Mouse (Mus musculus): ENCODE measurements around the gene Ulk2.
A peak's percentile ranks its signal among the peaks of the same experiment; 100 is the strongest.
"Not testable (repeated sequence)": the region's sequence is repeated elsewhere in the genome, so short reads cannot be mapped to it uniquely, and the experiment has no call there.

Ulk2 gene

DNA sequence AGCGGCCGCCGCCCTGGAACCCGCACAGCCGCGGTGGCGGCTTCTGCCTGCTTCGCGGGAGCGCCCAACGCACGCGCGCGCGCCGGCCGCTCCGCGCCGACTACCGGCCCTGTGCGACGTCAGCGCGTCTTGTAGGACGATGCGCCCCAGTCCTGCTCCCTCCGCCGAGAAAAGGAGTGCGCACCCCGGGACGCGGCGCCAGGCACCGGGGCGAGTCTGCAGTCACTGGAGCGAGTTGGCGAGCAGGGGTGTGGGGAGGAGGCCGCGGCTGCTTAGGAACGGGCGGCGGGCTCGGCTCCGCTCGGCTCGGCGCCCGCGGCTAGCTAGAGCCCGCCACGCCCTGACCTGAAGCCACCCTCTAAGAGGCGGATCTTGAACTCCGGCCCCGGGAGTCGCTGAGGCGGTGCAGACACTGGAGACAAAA lies at the start of gene Ulk2:
Gene Ulk2, minus strand, starts transcription at position 86 of the 424 bp plus-strand sequence.
- DNase-seq, result peak; percentile 91

- peak; percentile 8 for DNase-seq
These were observed 27.3 kb upstream of the Ulk2 start for GRCm38 (mm10) chr11:61882183-61882582.

- no peak for DNase-seq
These were observed 25.0 kb upstream of the Ulk2 start for GRCm38 (mm10) chr11:61879921-61880320.

- no peak for DNase-seq
These were observed 17.0 kb upstream of the Ulk2 start for GRCm38 (mm10) chr11:61871881-61872280.

DNA sequence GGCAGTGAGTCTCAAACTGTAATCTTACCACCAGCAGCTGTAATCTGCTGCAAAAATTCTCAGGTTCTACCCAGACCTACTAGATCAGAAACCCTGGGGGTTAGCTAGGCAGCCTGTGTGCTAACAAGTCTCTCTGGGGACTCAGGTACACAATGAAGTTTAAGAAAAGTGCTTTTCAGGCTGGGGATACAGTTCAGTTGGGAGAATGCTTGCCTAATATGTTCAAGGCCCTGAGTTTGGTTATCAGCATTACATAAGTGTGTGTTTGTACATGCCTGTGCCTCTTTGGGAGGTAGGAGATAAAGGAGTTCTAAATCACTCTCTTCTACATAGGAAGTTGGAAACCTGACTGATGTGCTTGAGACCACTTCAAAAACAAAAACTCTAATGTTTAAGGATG lies 12.0 kb upstream of the Ulk2 start:
- no peak for DNase-seq

GRCm38 (mm10) chr11:61861781-61862547 lies 7.1 kb upstream of the Ulk2 start:
- no peak for DNase-seq

GRCm38 (mm10) chr11:61859316-61859715 lies 4.4 kb upstream of the Ulk2 start:
- DNase-seq, result no peak

DNA sequence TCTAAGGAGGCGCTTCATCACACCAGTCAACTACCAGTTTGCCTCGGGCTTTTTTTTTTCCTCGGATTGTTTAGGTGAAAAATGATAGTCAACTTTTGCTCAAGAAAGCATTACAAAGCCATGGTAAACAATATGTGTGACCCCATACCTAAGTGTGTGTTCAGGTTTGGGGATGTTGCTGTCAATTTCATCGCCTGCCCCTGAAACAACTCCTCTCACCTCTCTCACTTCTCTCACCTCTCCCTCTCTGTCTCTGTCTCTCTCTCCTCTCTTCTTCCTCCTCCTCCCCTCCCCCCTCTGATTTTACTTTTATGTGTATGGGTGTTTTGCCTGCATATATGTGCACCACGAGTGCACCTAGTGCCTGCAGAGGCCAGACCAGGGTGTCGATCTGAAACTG lies 666 bp upstream of the Ulk2 start:
- no peak for DNase-seq

DNA sequence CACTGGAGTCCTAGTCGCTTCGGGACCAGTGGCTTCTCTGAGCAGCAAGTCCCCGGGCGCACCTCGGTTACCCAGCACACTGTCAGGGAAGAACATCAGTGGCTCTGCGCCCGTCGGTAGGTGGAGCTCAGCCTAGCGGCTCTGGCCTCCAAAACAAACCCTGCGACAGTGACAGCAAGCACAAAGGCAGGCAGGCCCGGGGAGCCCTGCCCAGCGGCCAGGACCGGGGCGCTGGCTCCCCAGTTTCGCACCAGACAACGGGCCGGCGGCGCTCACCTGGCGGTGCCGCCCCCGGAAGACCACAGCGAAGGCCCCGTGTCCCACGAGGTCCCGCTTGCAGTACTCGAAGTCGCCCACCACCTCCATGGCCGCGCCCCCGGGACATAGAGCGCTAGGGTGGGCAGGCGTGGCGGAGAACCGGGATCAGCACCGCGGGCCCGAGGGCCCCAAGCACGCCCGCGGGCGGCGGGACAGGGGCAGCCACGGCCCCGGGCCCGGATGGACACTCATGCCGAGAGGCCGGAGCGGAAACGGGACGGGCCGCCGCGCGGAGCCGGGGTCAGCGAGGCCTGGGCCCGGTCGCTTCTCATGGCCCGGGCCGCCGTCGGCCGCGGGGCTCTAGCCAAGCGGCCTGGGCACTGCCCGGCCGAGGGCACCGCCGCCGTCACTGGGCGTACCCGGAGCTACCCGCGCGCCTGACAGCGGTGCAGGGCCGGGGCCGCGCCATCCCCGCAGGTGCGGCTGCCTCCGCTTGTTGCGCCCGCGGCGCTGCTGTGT lies 474 bp downstream of the Ulk2 start:
- peak; percentile 88 for DNase-seq

DNA sequence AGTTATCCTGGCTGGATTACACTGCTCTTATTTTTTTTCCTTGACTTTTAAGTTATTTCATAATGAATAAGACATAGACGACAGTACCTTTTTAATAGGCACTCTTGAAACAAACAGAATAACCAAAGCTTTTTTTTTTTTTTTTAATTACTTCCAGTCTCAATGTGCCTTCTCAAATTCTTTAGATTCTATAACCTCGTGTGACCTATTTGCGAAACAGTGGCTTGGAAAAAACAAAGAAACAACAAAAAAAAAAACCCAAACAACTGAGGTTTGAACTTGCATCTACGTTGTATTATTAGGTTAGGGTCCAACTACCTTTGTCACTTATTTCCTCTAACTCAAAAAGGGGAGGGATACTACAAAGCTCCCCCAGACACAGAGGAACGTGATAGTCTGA lies 1.2 kb downstream of the Ulk2 start:
- DNase-seq, result no peak

GRCm38 (mm10) chr11:61852916-61853315 lies 2.0 kb downstream of the Ulk2 start:
- no peak for DNase-seq

GRCm38 (mm10) chr11:61851195-61851594 lies 3.7 kb downstream of the Ulk2 start:
- DNase-seq, result no peak

DNA sequence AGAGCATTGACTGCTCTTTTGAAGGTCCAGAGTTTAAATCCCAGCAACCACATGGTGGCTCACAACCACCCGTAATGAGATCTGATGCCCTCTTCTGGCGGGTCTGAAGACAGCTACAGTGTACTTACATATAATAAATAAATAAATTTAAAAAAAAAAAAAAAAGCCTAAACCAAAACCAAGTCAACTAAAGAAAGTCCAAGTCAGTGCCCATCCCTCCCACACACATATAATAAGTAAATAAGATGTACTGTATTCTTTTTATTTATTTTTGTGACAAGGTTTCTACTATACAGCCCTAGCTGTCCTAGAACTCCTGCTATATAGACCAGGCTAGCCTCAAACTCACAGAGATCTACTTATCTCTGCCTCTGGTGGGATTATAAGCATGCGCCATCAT lies 14.2 kb downstream of the Ulk2 start:
- not testable (repeated sequence) for DNase-seq

- DNase-seq, result no peak
These were observed 14.9 kb downstream of the Ulk2 start for GRCm38 (mm10) chr11:61839940-61840339.

- DNase-seq, result no peak
These were observed 15.7 kb downstream of the Ulk2 start for GRCm38 (mm10) chr11:61839182-61839581.

- DNase-seq, result no peak
These were observed 45.1 kb downstream of the Ulk2 start for GRCm38 (mm10) chr11:61809793-61810192.

GRCm38 (mm10) chr11:61808551-61809117 lies 46.2 kb downstream of the Ulk2 start:
- DNase-seq, result no peak

DNA sequence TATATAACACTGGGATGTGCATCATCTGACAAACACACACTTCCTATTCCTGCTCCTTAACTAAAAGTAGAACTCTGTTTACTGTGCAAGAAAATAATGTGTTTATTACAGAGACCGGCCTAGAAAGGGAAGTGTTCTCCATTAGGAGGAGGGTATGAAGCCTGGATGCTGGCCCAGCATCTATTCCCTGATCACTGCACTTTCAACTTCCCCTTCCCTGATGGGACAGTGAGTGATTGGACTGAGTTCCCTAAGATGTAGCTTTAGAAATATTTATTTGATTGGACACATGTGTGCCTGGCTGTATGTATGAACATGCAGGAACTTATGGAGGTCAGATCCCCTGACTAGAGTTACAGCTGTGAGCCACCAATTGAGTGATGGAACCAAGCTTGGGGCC lies 61.4 kb downstream of the Ulk2 start:
- no peak for DNase-seq

DNA sequence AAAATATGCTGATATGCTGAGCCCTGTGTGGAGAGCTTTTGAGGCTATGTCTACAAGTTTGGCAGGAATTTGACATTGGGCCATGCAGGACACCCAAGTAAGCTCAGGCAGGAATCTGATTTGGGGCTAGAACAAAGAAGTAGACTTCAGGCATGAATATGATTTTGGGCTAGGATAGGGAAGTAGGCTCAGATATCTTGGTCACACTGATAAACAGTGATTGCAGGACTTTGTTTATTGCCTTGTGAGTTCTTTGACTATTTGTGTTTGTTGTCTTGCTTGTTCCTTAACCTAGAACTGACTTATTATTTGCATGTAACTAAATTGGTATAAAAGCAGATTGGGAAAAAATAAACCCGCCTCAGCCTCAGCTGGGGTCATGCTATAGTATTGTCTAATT lies 66.3 kb downstream of the Ulk2 start:
- DNase-seq, result no peak

DNA sequence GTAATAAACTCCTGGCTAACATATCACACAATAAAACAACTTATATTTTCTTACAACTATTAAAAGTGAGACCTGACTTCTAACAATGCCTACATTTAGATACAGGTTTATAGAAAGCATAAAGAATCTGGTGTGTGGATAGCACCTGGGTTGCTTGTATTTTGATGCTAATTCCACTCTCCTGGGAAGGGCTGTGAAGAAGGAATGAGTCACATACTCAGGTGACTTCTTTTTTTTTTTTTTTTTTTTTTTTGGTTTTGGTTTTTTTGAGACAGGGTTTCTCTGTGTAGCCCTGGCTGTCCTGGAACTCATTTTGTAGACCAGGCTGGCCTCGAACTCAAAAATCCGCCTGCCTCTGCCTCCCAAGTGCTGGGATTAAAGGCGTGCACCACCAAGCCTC lies 72.3 kb downstream of the Ulk2 start:
- not testable (repeated sequence) for DNase-seq

DNA sequence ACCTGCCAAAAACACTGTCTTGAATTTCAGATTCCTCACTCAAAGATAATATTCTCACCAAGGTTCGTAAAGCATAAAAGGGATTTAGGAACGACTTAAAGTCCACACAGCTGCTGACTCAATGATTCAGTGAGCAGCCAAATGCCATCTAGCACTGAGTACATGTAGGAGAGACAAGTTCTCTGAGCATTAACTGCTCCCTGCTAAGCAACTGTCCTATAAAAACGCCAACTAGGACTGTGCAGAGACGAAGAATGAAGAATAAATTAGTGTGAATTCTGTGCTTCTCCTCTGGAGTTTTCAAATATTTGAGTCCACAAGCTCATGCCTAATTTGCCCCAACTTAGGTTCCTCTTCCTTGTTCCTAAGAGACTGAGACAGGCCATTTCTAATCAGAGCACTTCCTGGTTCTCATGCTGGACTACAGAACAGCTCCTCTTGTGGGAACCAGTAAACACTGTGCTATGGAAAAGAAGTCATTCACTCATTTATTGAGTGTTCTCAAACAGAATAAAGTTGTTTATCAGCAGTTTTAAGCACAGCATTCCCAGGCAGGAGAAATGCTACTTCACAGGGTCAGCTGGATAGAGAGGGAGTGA lies 80.2 kb downstream of the Ulk2 start:
- DNase-seq, result peak; percentile 49

DNA sequence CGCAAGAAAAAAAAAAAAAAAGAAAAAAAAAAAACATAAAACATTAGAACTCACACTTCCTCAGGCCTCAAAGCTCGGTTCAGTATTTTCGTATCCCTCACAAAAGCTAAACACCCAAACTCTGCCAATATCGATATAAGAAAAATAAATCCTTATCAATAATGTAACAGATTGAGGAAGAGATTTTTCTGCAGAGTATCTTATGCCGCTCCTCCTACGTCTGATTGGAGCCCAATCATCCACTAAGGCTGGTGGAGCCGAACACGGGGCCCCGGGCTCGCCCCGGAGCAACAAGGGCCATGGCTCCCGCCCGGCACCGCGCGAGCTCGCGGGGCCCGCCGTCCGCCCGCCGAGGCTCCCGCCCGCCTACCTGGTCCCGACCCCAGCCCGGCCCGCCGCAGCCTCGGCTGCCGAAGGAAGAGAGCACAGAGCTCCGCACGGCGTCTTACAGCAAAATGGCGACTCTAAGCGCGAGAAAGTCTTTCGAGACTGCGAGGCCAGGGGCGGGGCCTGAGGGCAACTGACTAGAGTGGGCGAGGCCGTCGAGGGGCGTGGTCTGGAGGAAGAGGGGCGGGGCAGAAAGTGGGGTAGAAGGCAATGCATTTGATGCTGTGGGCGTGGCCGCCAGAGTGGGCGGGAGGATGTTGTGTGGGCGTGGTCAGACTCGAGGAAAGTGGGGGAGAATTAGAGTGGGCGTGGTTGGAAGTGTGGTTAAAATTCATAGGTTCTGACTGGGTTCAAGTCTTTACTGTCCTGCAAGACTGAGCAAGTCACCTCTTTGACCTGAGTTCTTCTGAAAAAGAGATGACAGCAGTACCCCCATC lies 93.1 kb downstream of the Ulk2 start, which contains the start of gene Prpsap2:
Gene Prpsap2, minus strand, starts transcription at position 505 of the 824 bp plus-strand sequence.
- DNase-seq, result peak; percentile 97

All from right cerebral cortex, adult 18-20 months (tissue).